Mouse (Mus musculus) layer of hippocampus, postnatal 14 days (tissue): Measurements from ENCODE around the gene Hist1h4i. TPM values are rescaled to one million over a fixed set of nuclear protein-coding genes. Genes with fewer than 3 reads are reported as not detected.

Experiments used
- microRNA-seq, 2 experiments: library from miRNA; unstranded; fragments of <30 nt; microRNA quantifications; one replicate each; pipeline ENCODE4 v1.2.0; 2021
- total RNA-seq, 2 experiments: library from RNA; stranded (reverse); gene quantifications; 2 replicates each; pipeline ENCODE4 v1.2.3; 2021

Hist1h4i gene
- total RNA-seq, 2 experiments from 2014 or later = 42.3 to 60.3 TPM

Small RNA genes within 50 kb of the gene (microRNA-seq; reads per million reads assigned to microRNA genes)
- 0 reads per million in 2 experiments for gene Gm26300
- gene Gm44390 = 0 reads per million in 2 experiments
- gene Gm44486 = 0 reads per million in 2 experiments

Other genes starting within 250 kb of the Hist1h4i start
- gene Hist1h2bq, start 231.2 kb downstream of the Hist1h4i start, total RNA-seq = 10 to 100 TPM; 47.8 to 64.2 TPM
- gene Hist1h2ao, start 230.9 kb downstream of the Hist1h4i start, total RNA-seq = 10 to 100 TPM; 28.2 to 31.2 TPM
- gene Hist1h4m, start 229.6 kb downstream of the Hist1h4i start, total RNA-seq = 100 to 1,000 TPM; 159 to 222 TPM
- gene Hist1h4n, start 209.2 kb downstream of the Hist1h4i start, total RNA-seq = 10 to 100 TPM; 30.8 to 35.7 TPM
- gene Hist1h2ap, start 207.9 kb downstream of the Hist1h4i start, total RNA-seq = 10 to 100 TPM; 20.7 to 37.1 TPM
- 10 to 100 TPM; 48.0 to 64.3 TPM for gene Hist1h2br, start 207.6 kb downstream of the Hist1h4i start, total RNA-seq
- gene Zfp184, start 96.3 kb downstream of the Hist1h4i start, total RNA-seq = 1 to 10 TPM; 3.4 to 3.8 TPM
- gene Pom121l2, start 60.2 kb downstream of the Hist1h4i start, total RNA-seq = under 1 TPM in 1 of 2 experiments, not detected in 1; 0.19 TPM
- gene Prss16, start 31.6 kb downstream of the Hist1h4i start, total RNA-seq = under 1 TPM in 1 of 2 experiments, not detected in 1; 0.46 TPM
- 10 to 100 TPM; 60.0 to 62.5 TPM for gene Hist1h2ah, start 5.8 kb downstream of the Hist1h4i start, total RNA-seq
- 10 to 100 TPM; 22.2 to 42.1 TPM for gene Hist1h2bk, start 5.5 kb downstream of the Hist1h4i start, total RNA-seq
- gene Hist1h2ag, start 1.6 kb upstream of the Hist1h4i start, total RNA-seq = 10 to 100 TPM; 26.7 to 27.2 TPM
- 10 to 100 TPM; 17.3 to 22.7 TPM for gene Hist1h2bj, start 1.9 kb upstream of the Hist1h4i start, total RNA-seq
- gene Vmn1r188, start 43.1 kb upstream of the Hist1h4i start, total RNA-seq = not detected
- gene Vmn1r189, start 64.5 kb upstream of the Hist1h4i start, total RNA-seq = not detected
- gene Vmn1r191, start 142.6 kb upstream of the Hist1h4i start, total RNA-seq = not detected
- gene Vmn1r192, start 149.8 kb upstream of the Hist1h4i start, total RNA-seq = not detected
- gene Vmn1r193, start 181.8 kb upstream of the Hist1h4i start, total RNA-seq = not detected
- gene Vmn1r194, start 202.9 kb upstream of the Hist1h4i start, total RNA-seq = not detected
- gene Vmn1r195, start 229.2 kb upstream of the Hist1h4i start, total RNA-seq = not detected
- gene Vmn1r196, start 248.6 kb upstream of the Hist1h4i start, total RNA-seq = not detected